Mouse (Mus musculus): ENCODE measurements around the gene Tchh.
"Not testable (repeated sequence)": the region's sequence is repeated elsewhere in the genome, so short reads cannot be mapped to it uniquely, and the experiment has no call there.

Gene Tchh

DNA sequence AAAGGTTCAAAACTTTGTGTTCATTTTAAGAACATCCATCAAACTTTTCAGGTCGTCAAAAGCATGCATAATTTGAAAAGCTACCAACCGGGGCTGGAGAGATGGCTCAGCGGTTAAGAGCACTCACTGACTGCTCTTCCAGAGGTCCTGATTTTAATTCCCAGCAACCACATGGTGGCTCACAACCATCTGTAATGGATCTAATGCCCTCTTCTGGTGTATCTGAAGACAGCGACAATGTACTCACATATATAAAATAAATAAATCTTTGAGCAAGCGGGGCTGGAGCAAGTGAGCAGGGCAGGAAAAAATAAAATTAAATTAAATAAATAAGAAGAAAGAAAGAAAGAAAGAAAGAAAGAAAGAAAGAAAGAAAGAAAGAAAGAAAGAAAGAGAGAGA lies 52.6 kb downstream of the Tchh start:
- not testable (repeated sequence) for DNase-seq

DNA sequence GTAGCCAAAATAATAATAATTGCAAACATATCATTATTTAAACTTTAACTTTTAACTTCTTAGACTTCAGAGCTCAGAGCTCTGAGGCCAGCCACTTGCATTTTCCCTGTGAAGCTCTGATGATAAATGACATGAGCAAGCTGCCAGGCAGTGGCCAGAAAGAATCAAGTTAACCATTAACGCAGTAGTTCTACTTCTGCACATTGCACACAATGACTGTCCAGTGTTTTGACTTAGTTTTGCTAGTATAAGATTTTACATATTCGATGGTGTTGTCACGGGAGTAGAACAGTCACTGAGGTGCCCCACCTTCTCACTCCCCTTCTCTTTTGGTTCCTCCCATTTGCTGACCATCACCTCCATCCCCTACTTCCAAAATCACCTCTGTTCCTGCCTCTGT lies 55.0 kb downstream of the Tchh start:
- DNase-seq: no peak
